Mouse (Mus musculus) common myeloid progenitor, adult 5-6 weeks (primary cell): ENCODE data around the gene Bmyc. TPM values are rescaled to one million over a fixed set of nuclear protein-coding genes. Genes with fewer than 3 reads are reported as not detected.
"Not testable (repeated sequence)": the region's sequence is repeated elsewhere in the genome, so short reads cannot be mapped to it uniquely, and the experiment has no call there.

Experiments
- ATAC-seq: replicated peaks from 2 replicates; pipeline ENCODE4 v1.8.0; 2016; ENCODE audit warnings: low read depth, mild to moderate bottlenecking, moderate TSS enrichment, inconsistent platforms; ENCODE audit not compliant: poor library complexity, severe bottlenecking
- total RNA-seq: library from RNA; stranded (forward); fragments of 200-1000, 187-1606 nt; gene quantifications from 2 replicates; pipeline ENCODE4 v1.2.3, GENCODE M21; 2017

The Bmyc gene
- total RNA-seq, result 7.8 and 9.7 TPM in 2 replicates

DNA sequence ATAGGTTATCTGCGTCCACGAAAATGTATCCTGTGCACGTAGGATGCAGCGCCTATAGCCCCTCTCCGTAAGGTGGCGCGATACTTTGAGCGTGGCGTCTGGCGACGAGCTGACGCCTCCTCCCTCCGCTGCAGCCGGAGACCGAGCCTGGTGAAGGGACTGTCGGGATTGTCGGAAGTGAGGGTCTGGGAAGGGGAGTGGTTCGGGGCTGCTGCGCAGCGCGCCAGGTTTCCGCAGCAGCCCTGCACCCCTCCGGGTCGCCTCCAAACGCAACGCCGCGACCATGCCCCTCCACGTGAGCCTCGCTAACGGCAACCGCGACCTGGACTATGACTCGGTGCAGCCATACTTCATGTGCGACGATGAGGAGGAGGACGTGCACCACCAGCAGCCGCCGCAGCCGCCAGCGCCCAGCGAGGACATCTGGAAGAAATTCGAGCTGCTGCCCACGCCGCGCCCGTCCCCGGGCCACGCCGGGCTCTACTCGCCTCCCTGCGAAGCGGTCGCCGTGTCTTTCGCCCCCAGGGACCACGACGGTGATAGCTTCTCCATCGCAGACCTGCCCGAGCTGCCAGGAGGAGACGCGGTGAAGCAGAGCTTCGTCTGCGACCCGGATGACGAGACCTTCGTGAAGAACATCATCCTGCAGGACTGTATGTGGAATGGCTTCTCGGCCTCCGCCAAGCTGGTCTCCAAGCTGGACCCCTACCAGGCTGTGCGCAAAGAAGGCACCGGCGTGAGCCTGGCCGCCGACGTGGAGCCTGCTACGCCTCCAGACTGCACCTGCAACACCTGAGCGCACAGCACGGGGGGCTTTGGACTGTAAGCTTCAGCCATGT, at the start of gene Bmyc:
Bmyc (plus strand) TSS at position 97 of the 839 bp plus-strand sequence.
- peak; percentile 88 for ATAC-seq

DNA sequence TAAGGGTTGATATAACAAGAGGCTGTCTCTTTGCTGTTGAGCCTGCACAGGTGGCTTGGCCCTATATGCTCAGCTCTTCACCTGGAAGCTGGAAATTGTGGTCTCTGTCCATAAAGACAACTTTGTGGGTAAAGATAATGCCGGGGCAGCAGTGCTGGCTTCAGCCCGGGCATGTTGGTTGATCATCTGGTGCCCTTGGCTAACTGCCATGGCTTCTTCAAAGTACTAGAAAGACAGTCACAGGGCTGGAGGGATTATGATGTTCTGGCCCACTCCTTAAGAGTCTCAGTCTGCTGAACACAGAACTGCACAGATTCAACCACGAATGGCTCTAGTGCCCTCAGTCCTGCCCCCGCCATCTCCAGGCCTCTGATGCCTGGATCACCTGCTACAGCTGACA, 49.3 kb upstream of the Bmyc start:
- ATAC-seq, result no peak

DNA sequence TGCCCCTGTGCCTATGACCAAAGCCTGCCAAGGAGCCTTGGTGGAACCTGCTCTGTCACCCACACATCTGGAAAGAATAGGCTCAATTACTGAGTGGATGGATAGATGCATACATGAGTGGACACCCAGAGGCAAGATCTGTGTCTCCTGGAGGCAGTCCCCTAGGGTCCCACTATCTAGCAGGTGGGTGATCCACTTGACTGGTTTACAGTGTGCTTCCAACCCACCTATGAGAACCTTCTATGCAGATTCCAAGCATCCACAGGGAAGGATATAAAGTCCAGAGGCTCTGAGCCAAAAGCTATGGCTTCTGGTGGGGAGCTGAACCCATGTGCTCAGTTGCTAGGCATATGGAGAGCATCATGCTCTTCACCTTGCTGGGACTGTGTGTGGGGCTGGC, 48.9 kb upstream of the Bmyc start, which contains the start of gene Lcn5:
Lcn5 (plus strand) TSS at position 301 of the 400 bp plus-strand sequence.
- ATAC-seq, result no peak

DNA sequence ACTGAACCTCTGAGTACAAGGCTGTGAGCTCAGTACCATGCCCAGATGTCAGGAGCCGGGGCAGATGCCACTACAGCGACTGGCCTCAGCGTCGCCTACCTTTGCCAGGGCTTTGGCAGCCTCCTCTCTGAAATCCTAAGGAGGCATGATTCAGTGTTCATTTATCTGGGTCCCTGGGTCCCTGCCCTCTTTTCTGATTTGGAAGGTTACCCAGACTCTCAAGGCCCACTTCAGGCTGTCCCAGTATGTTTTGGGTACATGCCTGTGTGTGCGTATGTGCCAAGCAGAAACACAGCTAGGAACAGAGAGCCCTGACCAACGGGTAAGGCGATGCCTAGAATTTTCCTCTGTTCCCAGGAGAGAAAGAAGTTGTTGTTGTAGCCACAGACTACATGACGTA, 46.3 kb upstream of the Bmyc start:
- ATAC-seq, result no peak

DNA sequence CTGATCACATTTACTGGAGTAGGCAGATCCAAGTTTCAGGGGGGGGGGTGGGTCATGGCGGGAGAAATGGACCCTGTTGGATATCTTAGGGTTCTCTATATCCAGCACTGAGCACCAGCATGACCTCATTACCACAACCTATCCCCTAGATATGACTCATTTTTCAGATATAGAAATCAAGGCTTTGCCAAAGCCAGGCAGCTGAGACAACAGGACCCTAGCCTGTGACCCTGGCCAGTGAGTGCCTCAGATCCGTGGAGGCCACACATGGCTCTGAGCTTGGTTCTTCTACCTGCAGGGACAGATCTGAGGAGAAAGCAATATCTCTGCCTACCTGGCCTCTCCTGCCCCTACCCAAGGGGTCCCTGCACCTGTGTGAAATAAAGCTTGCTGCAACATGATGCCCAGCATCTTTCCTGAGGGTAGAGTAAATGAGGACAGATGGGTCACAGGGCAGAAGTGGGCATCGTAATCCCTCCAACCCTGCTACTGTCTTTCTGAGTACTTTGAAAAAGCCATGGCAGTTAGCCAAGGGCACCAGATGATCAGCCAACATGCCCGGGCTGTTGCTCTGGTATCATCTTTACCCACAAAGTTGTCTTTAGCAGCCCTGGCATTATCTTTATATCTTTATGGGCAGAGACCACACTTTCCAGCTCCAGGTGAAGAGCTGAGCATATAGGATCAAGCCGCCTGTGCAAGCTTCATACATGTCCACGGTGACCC, 45.1 kb upstream of the Bmyc start:
- ATAC-seq, result no peak

DNA sequence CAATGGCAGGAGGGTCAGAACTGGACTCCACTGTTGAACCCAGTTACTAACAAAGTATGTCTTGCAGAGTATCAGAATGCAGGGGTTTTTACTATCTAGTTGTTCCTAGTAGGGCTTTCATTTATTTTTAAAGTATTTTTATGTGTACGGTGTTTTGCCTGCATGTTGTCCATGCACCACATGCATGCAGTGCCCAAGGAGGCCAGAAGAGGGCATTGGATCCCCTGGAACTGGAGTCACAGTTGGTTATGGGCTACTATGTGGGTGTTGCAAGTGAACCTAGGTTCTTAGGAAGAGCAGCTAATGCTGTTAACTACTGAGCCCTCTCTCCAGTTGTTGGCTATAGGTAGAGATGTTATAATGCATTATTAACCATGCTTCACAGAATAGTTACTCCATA, 43.0 kb upstream of the Bmyc start:
- ATAC-seq, result peak; percentile 63

DNA sequence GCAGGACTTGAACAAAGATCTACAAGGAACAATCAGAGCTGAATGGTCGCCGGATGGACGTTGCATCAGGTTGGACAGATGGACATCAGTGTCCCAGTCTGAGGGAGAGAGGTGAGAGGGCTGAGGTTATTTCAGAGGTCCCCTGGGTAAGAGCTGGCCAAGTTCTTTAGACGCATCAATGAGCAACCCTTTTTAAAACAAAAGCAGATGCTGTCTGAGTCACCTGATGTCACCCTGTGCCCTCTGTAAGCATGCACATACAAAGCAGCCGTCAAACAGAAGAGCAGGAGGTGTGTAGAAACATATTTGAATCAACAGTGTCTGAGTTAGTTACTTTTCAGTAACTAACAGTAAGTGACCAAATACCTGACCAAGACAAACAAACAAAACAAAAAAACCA, 42.4 kb upstream of the Bmyc start:
- ATAC-seq, result no peak

DNA sequence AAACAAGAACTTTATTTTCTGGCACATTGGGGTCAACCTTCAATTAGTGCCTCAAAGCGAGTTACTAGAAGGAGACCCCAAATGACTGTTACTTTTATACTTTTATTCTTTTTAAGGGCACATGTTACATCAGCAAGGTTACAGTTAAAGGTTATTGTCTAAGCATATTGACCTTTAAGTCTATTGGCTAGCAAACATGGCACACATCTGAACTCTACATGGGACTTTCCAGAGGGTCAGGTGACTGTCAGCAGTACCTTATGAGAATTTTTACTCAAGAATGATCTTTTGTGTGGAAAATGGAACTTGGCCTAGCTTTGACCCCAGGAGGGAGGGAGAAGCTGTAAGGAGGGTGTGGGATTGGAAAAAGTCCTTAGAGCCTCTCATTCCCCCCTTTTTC, 40.0 kb upstream of the Bmyc start:
- ATAC-seq, result no peak

DNA sequence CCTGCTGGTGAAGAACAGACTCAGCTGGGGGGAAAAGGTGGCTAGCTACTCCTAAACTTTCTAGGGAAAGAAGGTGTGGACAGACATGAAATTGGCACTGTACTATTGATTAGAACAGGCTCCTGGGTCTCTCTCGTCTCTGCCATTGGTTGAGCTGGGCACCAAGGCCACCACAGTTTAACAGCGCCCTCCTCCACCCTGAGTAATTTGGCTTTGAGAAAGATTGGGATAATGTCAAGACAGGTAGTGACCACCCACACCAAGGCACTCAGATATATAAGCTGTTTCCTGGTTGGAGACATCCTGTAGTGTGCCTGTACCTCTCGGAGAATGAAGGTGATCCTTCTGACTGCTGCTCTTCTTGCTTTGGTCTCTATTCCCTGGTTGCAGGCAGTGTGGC, 30.1 kb upstream of the Bmyc start, which contains the start of gene Lcn6:
Lcn6 (plus strand) TSS at position 301 of the 400 bp plus-strand sequence.
- ATAC-seq, result no peak

DNA sequence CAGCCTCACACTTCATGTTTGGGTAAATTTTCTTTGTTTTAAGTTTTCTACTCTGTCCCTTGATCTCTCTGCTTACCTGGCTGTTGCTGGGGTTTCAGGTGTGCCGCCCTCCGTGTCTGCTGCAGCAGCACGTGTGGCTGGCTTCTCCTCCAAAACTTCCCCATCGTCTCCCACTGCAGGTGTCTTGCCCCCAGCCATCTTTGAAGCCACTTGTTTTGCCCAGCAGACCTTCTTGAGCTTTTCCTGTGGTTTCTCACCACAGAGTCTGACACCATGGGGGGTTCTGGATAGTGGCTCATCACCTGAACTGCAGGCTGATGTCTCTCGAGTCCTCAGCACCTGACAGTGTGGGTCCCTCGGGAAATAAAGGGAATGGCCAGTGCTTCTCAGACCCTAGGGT, 27.0 kb upstream of the Bmyc start:
- no peak for ATAC-seq

DNA sequence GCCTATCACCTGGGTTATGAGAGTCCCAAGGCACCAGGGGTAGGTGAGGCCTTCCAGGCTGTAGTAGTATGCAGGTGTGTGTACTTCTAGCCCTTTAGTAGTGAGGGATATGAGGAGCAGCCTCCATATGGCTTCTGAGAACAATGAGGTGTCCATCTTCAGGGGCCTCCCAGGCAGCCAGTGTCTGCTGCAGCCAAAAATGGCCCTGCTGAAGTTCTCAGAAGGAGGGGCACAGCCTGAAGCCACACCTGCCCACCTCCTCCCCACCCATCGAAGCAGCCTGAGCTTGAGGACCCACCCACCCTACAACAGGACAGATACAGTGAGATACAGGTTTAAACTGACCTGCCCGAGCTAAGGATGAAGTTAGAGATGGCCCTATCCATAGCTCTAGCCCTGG, 24.1 kb upstream of the Bmyc start, which contains the start of gene Lcn10:
Lcn10 (plus strand) TSS at position 301 of the 400 bp plus-strand sequence.
- no peak for ATAC-seq

DNA sequence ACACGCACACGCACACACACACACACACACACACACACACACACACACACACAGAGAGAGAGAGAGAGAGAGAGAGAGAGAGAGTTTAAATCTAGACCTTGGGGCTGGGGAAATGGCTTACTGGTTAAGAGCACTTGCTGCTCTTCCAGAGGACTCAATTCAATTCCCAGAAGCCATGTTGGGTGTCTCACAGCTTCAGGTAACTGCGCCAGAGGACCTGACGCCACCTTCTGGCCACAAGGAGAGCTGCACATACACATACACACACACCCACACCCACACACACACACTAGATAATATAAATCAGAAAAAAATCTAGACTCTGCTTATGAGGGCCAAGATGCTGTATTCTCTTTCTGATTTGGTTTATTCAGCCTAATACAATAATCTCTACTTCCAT, 19.6 kb upstream of the Bmyc start:
- ATAC-seq, result no peak

DNA sequence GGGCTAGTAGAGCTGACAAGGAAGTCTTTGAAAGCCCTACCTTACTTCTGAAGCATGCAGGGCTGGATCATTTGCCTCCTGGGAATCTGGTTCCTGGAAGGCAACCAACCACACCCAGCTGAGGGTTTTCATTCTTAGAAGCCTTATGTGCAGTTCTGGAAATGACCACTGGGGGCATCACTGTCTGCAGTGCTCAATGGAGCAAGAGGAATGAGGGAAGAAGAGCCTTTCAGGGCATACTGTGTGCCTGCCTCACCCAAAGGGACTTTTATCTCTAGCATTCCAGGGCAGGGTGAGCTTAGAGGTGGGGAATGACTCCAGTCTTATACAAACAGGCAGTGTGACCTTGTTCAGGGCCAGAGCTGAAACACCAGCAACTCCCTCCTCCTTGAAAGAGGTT, 11.9 kb upstream of the Bmyc start:
- peak; percentile 82 for ATAC-seq

DNA sequence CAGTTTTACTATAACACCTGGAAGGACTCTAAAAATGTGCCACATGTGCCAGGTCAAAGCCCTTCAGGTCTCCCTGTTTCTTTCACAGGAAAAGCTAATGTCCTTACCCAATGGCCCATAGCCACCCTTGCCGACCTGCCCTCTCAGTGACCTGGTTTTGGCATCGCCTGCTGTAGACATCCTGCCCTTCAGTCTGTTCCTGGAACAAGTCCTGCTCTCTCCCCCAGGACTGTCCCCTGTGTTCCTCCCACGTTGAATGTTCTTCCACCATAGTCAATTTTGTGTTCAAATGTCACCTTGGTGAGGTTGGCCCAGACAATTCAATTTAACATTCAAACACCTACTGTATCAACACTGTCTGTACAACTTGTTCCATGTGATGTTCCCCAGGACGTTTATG, 9.6 kb upstream of the Bmyc start:
- ATAC-seq, result no peak

DNA sequence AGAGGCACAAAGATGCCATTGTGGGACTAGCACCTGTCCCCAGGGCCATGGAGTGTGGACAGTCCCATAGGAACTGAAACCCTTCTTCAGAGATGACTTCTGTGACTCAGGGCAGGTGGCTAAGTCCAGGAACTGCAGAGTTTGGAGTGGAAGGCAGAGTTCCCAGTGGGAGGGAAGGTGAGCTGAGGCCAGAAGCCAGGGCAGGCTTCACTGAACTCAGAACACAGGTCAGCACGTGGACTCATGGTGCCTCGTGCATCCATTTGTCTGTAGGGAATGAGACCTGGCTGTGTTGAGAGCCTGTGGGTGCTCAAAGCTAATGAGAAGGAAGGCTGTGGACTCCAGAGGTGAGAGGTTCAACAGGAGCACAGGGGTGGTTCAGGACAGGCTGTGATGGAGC, 7.8 kb upstream of the Bmyc start:
- no peak for ATAC-seq

DNA sequence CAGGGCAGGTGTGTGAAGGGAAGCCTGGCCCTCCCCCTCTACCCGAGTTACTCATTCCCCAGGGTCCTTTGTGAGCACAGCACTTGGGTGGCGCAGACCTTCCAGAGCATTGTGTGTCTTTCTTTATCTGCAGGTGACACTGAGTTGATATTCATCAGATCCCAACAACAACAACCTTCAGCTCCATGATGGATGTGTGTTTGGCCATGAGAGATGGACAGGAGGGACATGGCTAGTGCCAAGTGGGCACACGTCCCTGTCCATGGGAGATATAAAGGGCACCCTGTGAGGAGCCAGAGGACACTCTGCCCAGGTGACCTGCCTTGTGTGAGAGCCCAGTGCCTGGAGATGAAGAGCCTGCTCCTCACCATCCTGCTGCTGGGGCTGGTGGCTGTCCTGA, 6.8 kb upstream of the Bmyc start, which contains the start of gene Obp2a:
Obp2a (plus strand) TSS at position 301 of the 400 bp plus-strand sequence.
- not testable (repeated sequence) for ATAC-seq

DNA sequence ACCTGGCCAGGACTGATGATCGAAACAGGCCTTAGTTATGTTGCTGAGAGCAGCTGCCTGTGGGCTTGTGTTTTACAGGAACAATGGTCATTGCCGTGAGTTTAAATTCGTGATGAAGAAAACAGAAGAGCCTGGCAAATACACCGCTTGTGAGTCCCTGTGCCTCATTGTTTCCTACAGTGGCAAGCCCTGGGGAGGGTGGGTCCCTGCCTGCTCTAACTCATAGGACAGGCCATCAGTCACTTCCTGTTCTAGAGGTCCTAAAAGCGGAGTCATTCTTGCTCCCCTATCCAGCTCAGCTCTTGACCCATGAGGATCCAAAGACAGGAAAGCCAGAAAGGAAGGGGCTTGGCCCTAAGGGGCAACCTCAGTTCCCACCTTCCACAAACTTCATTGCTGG, 5.5 kb upstream of the Bmyc start:
- no peak for ATAC-seq

DNA sequence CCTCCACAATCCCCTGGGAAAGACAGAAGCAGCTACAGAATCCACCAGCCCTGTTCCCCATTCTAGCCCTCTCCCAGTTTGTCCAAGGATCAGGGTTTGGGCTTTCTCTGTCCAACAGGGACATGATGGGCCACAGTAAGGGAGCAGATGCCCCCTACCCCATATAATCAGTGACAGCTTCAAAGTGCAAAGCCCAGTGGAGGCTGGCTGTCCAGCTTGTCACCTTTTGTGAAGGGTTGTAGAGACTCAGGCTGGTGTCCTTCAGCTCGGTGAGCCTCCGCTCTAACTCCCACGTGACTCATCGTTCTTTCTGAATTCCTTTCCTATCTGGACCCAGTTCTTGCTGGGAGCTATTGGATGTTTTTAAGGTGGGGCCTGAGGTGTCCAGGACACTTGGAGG, 2.8 kb upstream of the Bmyc start:
- no peak for ATAC-seq

DNA sequence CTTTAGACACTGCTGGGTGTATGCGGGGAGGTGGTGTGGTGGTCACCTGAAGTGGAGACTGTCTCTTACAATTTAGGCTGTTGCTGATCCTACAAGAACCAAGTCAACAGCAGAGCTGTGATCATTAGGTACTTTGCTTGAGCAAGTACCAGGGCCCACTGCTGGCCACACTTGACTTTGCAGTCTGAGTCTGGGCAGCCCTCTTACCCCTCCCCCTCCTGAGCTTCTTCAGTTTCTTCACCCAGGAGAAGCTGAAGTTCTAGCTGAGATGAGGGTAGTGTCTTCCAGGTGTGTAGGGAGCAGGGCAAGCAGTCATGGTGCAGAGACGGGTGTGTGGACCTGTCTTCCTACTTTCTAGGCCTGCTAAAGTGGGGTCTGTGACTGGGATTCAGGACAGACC, 1.6 kb downstream of the Bmyc start:
- ATAC-seq, result peak; percentile 58

DNA sequence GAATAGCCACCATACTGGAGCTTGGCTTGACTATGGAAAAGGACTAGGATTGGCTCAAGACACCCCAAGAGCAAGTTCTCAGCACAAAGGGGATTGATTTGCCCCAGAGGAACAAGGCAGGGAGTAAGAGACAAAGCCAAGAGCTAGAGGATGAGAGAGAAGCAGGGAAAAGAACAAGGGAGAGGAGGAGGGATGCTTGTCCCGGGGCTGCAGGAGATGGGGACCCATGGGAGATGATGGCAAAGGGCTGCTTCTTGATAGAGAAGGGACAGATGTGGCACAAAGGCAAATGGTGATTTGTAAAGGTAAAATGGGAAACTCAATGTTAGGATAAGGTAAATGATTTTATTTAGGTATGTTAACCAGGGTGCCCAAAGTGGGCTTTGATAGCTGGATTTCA, 2.5 kb downstream of the Bmyc start:
- ATAC-seq, result not testable (repeated sequence)

DNA sequence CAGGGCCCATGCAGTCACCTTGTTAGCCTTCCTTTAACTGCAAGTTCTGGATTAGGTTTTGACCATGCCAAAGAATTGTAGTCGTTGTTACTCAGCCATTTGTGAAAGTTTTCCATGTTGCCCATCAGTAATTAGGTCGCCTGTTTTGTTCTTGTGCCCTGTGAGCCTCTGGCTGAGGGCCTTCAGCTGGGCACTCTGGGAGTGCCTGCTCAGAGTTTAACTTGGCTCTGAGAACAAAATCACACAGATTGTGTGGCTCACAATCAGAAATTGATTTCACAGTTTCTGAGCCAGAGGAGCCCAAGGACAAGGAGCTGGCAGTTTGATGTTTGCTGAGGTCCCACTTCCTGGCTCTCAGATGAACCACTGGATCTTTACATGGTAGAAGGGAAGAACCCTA, 3.3 kb downstream of the Bmyc start:
- not testable (repeated sequence) for ATAC-seq
